Mouse (Mus musculus) cerebellum, postnatal 14 days (tissue): Measurements from ENCODE around the gene Anapc15-ps.

ENCODE experiments used
- DNase-seq, 2 experiments: peaks; one replicate each; pipeline ENCODE4 v3.0.0; 2021; ENCODE audit warnings: mixed read lengths in 2 of 2

The Anapc15-ps gene

GRCm38 (mm10) chr10:95689833-95690232 is 16.6 kb upstream of the Anapc15-ps start:
- DNase-seq, result no peak

DNA sequence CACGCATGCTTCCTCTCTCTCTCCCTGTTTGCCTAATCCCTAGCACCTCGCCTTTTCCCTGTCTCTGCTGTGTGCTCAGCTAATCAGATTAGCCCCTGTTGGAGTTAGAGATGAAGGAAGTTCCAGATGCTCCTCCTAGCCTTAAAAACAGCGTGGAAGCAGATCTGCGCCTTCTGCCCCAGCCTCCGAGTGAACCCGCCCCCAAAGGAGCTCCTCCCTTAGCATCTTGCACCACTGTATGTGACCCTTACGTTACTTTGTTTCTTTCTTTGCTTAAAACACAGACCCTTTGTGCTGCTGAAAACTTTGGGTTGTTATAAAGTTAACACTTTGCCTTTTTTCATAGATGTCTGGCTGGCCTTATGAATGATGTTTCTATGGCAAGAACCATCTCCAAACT is 15.8 kb upstream of the Anapc15-ps start:
- no peak for DNase-seq

DNA sequence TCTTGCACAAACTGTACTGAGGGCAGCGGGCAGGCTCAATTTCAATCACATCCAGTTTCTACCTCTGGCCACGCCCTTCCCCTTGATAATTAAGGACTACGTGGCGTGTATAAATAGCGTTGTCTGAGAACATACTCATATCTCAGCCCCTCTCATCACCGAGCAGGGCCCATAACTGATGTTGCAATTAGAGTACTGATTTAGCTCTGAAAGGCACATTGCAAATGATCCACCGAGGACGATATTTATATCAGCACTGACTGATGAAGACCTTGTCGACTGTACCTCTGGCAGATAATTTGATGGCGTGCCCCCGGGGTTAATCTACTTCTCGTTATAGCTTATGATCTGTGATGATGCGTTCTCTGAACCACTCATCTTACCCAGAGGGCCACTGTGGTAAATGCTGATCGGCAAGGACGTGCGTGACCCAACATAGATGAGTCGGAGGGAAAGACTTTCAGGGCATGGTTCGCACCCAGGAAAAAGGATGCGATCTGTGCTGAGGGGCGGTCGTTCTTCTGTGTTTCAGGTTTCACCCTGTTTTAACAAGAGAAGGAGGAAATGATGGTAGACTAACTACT is 14.4 kb upstream of the Anapc15-ps start:
- DNase-seq, result no peak

GRCm38 (mm10) chr10:95686041-95686440 is 12.8 kb upstream of the Anapc15-ps start:
- DNase-seq, result no peak

DNA sequence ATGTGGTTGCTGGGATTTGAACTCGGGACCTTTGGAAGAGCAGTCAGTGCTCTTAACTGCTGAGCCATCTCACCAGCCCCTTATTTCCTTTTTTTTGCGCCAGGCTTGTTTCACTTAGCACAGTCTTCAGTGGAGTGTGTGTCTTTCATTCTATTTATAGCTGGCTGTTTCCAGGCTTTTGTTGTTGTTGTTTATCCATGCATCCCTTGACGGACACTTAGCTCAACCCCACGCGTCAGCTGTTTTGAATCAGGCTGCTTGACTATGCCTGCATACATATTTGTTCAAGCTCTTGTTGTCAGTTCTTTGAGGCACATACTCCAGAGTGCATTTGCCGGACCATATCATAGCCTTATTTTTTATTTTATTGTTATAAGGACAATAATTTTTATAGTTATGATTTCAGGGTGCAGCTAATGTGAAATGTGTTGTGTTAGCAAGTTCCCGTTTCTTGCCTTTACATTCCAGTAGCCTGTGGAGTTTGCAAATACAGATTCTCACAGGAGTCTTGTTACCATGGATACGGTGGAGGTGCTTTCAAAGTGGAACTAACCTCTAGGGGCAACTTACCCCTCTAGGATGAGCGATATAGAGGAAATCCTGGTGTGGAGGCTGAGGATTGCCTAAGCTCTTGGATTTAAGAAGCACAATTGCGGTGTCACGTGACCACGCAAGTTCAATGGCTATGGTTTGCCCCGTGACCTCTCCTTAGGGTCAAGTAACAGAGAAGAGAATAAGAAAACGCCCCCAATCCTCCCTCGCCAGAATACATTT is 11.7 kb upstream of the Anapc15-ps start:
- DNase-seq, result no peak

- no peak for DNase-seq
These were observed 11.0 kb upstream of the Anapc15-ps start for GRCm38 (mm10) chr10:95684250-95684649.

GRCm38 (mm10) chr10:95683735-95684134 is 10.5 kb upstream of the Anapc15-ps start:
- no peak for DNase-seq

DNA sequence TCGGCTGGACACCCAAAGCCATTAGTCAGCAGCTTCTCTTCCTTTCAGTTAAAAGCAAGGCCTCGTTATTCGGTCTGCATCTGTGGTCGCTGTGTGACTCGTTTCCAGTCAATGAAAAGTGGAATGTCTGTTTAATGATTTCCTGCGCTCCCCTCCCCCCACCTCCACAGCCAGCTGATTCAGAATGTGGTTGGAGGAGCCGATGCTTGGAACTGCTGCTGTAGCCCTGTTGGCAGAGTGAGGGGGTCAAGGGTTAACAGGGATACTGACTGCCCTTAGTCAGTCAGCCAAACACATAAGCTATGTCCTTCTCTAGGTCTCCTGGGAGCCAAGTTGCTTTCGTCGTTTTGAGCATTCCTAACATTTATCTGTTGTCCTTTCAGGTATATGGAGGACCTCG is 9.7 kb upstream of the Anapc15-ps start:
- no peak for DNase-seq

DNA sequence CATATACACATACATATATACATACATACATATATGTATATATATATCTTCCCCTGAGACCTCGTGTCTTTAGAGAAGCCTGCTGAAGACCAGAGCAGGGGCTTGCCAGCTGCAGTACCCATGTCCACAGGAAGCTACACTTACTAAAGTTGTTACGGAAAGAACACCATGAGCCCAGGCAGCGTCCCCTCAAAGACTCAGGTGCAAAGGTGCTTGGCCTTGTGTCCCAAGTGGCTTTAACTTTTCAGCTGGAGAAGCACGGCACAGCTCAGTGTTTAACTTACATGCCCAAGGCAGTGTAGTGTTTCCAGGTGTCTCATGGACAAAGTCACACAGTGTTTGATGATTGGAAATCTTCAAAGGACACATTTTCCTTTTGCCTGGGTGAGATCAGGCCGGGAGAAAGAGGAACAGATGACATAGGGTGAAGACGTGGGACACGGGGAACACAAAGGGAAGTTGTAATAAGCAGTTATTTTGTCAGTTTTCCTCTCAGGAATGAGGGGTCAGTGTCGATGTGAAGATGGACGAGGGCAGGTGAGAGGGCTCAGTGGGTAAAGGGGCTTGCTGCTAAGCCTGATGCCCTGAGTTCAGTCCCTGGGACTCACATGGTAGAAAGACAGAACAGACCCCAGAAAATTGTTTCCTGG is 9.0 kb upstream of the Anapc15-ps start:
- DNase-seq, result no peak

GRCm38 (mm10) chr10:95681481-95681880 is 8.2 kb upstream of the Anapc15-ps start:
- DNase-seq, result no peak

GRCm38 (mm10) chr10:95681058-95681440 is 7.8 kb upstream of the Anapc15-ps start:
- DNase-seq, result peak; percentile 18 to 25

DNA sequence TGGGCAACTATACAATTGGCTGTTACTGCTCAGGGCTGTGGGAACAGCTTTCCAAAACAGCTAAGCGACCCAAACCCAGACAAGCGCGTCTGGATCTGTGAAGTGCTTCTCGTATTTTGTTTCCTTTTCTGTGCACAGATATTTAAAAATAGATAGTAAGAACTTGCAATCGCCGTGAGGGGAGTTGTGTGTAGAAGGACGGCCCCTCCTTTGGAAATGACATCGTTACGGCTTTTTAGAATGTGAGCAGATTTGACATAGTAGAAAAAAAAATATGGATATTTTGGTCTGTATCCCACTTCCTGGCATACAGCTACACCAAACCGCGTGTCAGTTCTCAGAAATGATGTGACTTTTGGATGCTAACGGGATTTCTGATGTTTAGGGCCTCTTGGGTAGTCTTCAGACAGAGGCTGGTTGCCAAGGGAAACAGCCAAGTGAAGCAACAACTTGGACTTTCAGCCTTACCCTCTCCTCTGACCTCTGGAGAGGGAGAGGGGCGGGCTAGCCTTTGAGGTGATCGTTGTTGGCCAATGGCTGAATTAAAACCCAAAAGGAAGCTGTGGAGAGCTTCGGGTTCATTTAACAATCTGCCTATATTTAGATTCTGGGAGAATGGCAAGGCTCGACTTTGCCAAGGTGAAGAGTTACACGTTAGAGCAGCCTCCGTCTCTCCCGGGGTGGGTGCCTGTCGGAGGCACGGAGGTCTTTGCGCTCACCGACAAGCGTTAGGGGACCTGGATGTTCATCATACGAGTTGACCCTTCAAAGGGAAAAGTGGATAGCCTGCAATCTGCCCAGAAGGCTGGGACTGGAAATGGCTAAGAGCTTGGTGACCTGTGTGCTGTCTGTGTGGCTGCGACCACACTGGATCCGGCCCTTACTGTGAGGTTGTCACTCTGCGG is 7.2 kb upstream of the Anapc15-ps start:
- DNase-seq, result peak in 1 of 2 experiments; percentile 9

- DNase-seq, result no peak
These were observed 5.9 kb upstream of the Anapc15-ps start for GRCm38 (mm10) chr10:95679131-95679530.

DNA sequence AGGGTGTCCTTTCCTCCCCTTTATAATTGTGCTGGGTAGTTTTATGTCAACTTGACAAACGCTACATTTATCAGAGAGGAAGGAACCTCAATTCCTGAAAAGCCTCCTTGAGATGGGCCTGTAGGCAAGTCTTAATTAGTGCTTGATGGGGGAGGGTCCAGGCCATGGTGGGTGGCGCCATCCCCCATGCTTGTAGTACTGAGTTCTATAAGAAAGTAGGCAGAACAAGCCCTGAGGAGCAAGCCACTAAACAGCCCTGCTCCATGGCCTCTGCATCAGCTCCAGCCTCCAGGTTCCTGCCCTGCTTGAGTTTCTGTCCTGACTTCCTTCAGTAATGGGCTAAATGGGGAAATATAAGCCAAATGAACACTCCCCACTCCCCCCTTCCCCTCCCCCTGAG is 5.4 kb upstream of the Anapc15-ps start:
- no peak for DNase-seq

GRCm38 (mm10) chr10:95678241-95678640 is 5.0 kb upstream of the Anapc15-ps start:
- no peak for DNase-seq

GRCm38 (mm10) chr10:95677356-95678109 is 4.3 kb upstream of the Anapc15-ps start:
- peak; percentile 29 to 31 for DNase-seq

DNA sequence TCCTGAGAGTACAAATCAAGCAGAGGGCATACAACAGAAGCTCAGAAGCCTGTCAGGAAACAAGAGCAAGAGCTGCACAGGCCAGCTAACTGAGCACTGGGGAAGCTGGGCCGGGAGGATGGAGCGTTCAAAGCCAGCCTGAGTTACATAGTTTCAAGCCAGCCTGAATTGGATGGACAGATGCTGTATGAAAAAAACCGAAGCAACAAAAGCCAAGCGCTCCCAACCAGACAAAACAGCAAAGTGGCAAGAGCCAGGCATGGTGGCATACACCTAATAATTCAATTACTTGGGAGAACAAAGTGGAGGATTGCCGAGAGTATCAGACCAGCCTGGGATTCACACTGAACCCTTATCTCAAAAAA is 3.7 kb upstream of the Anapc15-ps start:
- DNase-seq, result no peak

- no peak for DNase-seq
These were observed 3.1 kb upstream of the Anapc15-ps start for GRCm38 (mm10) chr10:95676387-95676786.

DNA sequence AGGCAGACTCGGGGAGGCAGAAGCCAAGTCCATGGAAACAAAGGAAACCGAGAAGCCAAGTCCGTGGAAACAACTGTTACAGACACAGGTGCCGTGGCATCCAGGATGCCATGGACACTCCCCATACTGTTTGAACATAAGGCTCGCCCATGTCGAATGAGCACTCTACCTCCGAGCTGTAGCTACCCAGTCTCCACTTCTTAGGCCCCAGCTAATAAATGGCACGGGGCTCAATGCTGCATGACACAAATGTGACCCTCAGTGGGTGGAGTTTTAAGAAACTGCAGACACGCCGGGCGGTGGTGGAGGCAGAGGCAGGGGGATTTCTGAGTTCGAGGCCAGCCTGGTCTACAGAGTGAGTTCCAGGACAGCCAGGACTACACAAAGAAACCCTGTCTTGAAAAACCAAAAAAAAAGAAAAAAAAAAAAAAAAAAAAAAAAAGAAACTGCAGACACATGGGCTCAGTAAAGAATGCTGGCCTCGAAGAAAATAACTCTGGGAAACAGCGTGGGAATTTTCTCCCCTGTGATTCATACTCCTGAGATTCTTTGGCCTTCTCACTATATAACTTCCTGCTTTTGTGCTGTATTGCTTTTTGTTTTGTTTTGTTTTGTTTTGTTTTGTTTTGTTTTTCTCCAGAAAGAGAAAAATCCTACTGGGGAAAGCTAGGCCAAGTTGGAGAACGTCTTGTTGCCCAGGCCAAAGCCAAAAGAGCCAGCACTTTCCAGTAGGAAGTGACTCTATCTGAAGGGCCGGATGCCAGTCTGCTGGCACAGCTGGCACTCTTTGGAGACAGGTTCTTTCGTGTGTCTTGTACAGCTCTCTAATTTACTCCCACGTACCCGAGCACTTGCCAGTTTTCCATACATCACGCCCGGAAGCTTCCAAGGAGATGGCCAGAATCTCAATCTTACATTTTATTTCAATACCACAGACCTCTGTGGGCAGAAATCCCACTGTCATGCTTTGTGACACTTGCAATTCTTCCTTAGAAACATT is 2.2 kb downstream of the Anapc15-ps start:
- DNase-seq, result no peak

DNA sequence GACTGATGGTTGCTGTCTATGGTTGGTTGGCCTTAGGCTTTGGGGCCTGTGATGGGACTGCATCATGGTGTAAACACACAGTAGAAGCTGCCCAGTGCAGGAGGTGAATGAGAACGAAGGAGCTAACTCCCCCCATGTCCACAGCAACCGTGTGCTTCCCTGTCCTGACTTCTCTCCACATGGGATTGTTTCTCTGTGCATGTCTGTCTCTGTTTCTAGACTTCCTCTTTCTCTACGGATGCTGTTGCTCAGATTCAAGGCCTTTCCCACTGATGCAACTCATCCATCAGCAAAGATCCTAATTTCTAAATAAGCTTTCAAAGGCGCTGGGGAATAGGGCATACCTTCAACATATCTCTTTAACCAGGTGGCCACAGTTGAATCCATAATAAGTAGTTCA is 3.4 kb downstream of the Anapc15-ps start:
- no peak for DNase-seq

DNA sequence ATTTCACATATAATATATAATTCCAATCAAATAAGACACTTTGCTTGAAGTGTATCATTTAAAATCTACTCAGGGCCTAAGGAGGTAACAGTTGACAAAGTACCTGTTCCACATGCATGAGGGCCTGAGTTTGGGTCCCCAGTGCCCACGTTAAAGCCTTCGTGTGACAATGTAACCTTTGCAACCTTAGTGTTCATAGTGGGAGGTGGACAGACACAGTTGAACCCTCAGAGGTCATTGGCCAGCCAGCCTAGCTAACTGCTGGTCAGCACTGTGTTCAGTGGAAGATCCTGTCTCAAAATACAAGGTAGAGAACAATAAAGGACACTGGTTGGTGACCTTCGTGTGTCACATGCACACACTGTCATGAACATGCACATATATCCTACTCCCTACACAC is 4.2 kb downstream of the Anapc15-ps start:
- no peak for DNase-seq
